Mouse (Mus musculus) CD4-positive, CD25-positive, alpha-beta regulatory T cell, adult 9 weeks (primary cell): ENCODE results near the gene Esrra. TPM values are rescaled to one million over a fixed set of nuclear protein-coding genes. Genes with fewer than 3 reads are reported as not detected.

ENCODE experiments used
- polyA plus RNA-seq: library from polyadenylated mRNA; unstranded; fragments of 100-300 nt; shearing (Covaris generic); gene quantifications from one replicate; pipeline ENCODE4 v1.2.1, GENCODE M21; 2017

The Esrra gene
- polyA plus RNA-seq: 6.6 TPM

GRCm38 (mm10) chr19:6921647-6922567 is at the start of gene Esrra:
TSS of gene Esrra (minus strand) at chr19:6921813.

DNA sequence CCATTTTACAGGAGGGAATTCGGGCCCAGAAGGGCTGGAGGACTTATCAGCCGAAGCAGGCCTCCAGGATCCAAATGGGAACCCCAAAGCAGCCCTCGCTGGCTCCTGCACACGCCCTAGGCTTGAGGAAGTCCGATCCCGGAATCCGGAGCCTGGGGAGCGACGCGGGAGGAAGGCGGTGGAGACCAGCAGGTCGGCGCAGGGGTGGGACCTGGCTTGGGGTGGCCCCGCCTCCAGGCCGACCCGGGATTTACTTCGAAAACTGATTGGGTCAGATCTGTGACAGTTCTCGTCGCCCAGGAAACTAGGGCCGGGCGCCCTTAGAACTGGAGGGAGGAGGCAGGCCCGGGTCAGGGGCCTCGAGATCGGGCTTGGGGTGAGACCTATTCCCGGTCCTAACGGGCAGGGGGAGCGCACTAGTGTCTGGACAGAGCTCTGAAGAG is 20.7 kb upstream of the Esrra start, which contains the start of gene Gpr137:
Gene Gpr137, minus strand, starts transcription at position 232 of the 443 bp plus-strand sequence.

DNA sequence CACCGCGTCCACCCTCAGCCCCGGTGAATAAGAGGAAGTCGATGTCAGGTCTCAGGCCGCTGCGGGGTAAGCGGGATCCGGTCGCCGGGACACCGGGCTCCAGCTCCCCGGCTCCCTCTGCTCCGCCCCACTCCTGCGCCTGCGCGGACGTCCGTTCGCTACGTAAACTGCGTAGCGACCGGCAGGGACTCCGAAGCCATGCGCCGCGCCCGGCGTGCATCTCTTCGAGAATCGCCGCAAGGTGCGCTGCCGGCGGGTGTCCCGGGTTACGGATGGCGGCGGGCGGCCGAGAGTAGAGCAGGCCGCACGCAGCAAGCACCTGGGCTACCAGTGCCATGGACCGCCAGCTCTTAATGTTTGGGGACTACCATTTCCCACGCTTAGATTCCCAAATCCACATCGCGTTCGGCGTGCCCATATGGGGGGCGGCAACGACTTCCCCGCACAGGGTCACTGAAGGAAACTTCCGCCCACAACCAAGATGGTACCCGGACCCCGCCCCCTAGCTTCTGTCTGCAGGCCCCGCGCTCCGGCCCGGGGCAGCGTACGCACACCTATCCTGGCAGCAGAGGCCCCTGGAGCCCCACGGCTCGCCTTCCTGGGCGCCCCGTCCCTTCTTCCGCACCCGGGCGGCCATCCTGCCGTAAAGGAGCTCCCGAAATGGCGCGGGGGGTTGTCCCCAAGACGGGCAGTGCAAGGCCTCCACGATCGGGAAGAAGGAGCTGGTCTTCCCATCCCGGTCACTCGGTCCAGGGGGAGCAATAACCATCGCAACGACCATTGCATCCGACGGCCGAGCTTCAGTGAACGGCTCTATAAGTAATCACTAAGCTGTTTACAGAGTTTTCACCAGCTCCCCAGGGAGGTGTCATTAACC is 20.0 kb upstream of the Esrra start, which contains the start of gene Bad:
Gene Bad, plus strand, starts transcription at position 490 of the 877 bp plus-strand sequence.

DNA sequence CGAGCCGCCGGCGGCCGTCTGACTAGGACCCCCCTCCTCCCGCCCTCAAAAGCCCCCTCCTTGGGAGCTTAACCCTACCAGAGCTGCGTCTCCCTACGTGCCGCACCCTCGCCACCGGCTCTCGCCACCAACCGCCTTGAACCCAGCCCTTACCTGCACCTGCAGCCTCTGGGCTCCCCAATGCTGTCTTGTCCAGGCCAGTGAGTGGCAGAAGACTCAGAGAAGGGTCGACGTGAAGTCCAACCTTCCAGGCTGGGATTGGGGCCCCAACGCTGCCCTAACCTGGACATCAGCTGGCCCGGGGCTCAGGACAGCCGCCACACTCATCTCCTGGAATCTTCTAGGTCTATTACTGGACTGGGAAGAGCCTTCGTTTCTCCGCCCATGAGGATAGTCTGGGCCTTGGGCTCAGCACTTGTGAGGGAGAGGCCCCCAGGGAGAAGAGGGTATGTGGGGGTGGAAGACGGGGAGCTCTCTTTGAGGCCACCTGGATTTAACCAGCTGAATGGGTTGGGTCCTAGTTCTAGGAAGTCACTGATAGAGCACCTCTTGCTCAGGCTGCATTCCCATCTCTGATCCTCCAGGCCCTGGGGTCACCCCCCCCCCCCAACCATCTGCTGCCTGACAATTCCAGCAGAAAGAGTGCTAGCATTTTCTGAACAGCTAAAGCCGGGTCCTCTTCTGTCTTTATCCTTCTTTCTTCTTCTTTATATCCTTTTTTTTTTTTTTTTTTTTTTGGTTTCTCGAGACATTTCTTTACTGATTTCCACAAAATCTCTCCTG is 12.8 kb upstream of the Esrra start, which contains the start of gene Kcnk4:
Gene Kcnk4, minus strand, starts transcription at position 321 of the 783 bp plus-strand sequence.

GRCm38 (mm10) chr19:6925307-6925573 is 3.6 kb upstream of the Esrra start, which contains the start of gene Catsperz:
TSS of gene Catsperz (minus strand) at chr19:6925380.

DNA sequence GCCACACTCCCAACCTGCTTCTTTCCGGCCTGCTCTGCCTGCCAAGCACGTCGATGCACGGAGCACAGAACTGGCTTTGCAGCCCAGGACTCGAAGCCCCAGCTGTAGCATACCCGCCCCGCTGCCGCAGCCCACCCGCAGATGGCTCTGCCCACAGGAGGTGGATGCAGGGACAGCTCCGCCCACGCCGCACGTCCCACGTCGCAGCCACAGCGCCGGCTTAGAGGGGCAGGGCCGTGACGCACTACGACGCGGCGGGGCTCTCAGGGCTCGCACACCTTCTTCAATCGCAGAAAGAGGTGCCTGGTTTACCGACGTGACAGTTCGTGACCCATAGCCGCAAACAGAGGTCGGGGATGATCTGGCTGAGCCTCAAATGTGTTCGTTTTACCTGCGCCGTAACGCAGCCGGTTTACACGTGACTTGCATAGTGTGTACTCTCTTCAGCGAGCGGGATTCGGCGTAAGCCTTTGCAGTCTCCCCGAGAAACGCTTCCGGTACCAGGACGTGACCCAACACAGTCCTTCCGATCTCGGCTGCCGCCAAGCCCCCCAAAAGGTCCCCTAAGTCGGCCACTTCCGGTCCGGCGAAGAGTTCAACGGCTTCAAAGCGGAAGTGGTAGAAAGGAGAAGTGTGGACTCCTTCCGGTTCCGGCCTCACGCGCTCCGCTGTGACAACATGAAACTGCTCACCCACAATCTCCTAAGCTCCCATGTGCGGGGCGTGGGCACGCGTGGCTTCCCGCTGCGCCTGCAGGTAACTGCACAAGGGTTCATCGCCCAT is 11.9 kb downstream of the Esrra start, which contains the start of the genes Trmt112 and Prdx5:
Gene Trmt112, plus strand, starts transcription at position 192 of the 783 bp plus-strand sequence.
Gene Prdx5, minus strand, starts transcription at position 600 of the 783 bp plus-strand sequence.

Other genes with a start within 250 kb of the Esrra start
- gene Rps6ka4, start 81.2 kb downstream of the Esrra start, polyA plus RNA-seq: 31.3 TPM
- gene Ccdc88b, start 63.6 kb downstream of the Esrra start, polyA plus RNA-seq: 48.7 TPM
- 234 TPM for gene Trmt112, start 12.1 kb downstream of the Esrra start, polyA plus RNA-seq
- gene Prdx5, start 11.7 kb downstream of the Esrra start, polyA plus RNA-seq: 267 TPM
- gene Catsperz, start 3.6 kb upstream of the Esrra start, polyA plus RNA-seq: not detected
- not detected for gene Kcnk4, start 12.7 kb upstream of the Esrra start, polyA plus RNA-seq
- gene Bad, start 20.0 kb upstream of the Esrra start, polyA plus RNA-seq: 43.9 TPM
- gene Gpr137, start 20.7 kb upstream of the Esrra start, polyA plus RNA-seq: 17.8 TPM
- gene Ppp1r14b, start 53.2 kb upstream of the Esrra start, polyA plus RNA-seq: 32.3 TPM
- gene Plcb3, start 54.7 kb upstream of the Esrra start, polyA plus RNA-seq: 7.2 TPM
- 53.6 TPM for gene Fkbp2, start 58.7 kb upstream of the Esrra start, polyA plus RNA-seq
- gene Vegfb, start 65.8 kb upstream of the Esrra start, polyA plus RNA-seq: 1.2 TPM
- 66.9 TPM for gene Dnajc4, start 70.8 kb upstream of the Esrra start, polyA plus RNA-seq
- gene Nudt22, start 74.3 kb upstream of the Esrra start, polyA plus RNA-seq: 38.9 TPM
- gene Trpt1, start 74.3 kb upstream of the Esrra start, polyA plus RNA-seq: 8.5 TPM
- gene Fermt3, start 97.7 kb upstream of the Esrra start, polyA plus RNA-seq: 429 TPM
- 157 TPM for gene Stip1, start 118.2 kb upstream of the Esrra start, polyA plus RNA-seq
- gene Macrod1, start 135.0 kb upstream of the Esrra start, polyA plus RNA-seq: 2.8 TPM
- gene Flrt1, start 183.9 kb upstream of the Esrra start, polyA plus RNA-seq: 0.05 TPM